Mouse (Mus musculus) liver, embryonic 15.5 days (tissue): ENCODE results near the gene Fxyd7. TPM values are rescaled to one million over a fixed set of nuclear protein-coding genes. Genes with fewer than 3 reads are reported as not detected.

ENCODE experiments used
- ATAC-seq: fragments of 200-750 bp; cut with Nextera tagmentation; 2 replicates; pipeline ENCODE4 v1.8.0; 2017; ENCODE audit warnings: moderate number of reproducible peaks, mild to moderate bottlenecking, moderate library complexity; ENCODE audit not compliant: insufficient read depth
- H3K27ac ChIP-seq: fragments of 300-500 bp; sonication (generic); replicated peaks from 2 replicates; pipeline ENCODE4 v1.5.1; 2015; ENCODE audit warnings: mild to moderate bottlenecking, inconsistent platforms
- H3K27me3 ChIP-seq: fragments of 300-500 bp; sonication (generic); 2 replicates; pipeline ENCODE4 v1.6.1; 2015; ENCODE audit warnings: mild to moderate bottlenecking, inconsistent platforms
- H3K36me3 ChIP-seq: fragments of 300-500 bp; sonication (generic); replicated peaks from 2 replicates; pipeline ENCODE4 v1.6.1; 2015; ENCODE audit warnings: moderate library complexity, mild to moderate bottlenecking, inconsistent platforms
- H3K4me1 ChIP-seq: fragments of 300-500 bp; sonication (generic); replicated peaks from 2 replicates; pipeline ENCODE4 v1.6.1; 2015; ENCODE audit warnings: inconsistent platforms
- H3K4me2 ChIP-seq: fragments of 300-500 bp; sonication (generic); 2 replicates; pipeline ENCODE4 v1.6.1; 2015; ENCODE audit warnings: moderate library complexity, mild to moderate bottlenecking, inconsistent platforms
- H3K4me3 ChIP-seq: fragments of 300-500 bp; sonication (generic); replicated peaks from 2 replicates; pipeline ENCODE4 v1.5.1; 2015; ENCODE audit warnings: mild to moderate bottlenecking, inconsistent platforms
- H3K9ac ChIP-seq: fragments of 300-500 bp; sonication (generic); 2 replicates; pipeline ENCODE4 v1.6.1; 2015; ENCODE audit warnings: moderate library complexity, mild to moderate bottlenecking, inconsistent platforms
- H3K9me3 ChIP-seq: fragments of 300-500 bp; sonication (generic); replicated peaks from 2 replicates; pipeline ENCODE4 v1.6.1; 2016; ENCODE audit warnings: inconsistent platforms
- WGBS: fragments of 180-500 bp; shearing (Covaris S2); methylation state at CpG from one replicate; pipeline ENCODE4 v1.1.7; 2015; ENCODE audit warnings: mixed read lengths; ENCODE audit not compliant: insufficient replicate concordance; 5-methylcytosine and 5-hydroxymethylcytosine counted together
- polyA plus RNA-seq: library from polyadenylated mRNA; unstranded; fragments of >200 nt; fragmentation: Nextera tagmentation; extraction: Ambion mirVana; gene quantifications from 2 replicates; pipeline ENCODE4 v1.2.1, GENCODE M21; 2015

The Fxyd7 gene
- polyA plus RNA-seq, 1 experiment from 2014 or later = 0.26 TPM

DNA sequence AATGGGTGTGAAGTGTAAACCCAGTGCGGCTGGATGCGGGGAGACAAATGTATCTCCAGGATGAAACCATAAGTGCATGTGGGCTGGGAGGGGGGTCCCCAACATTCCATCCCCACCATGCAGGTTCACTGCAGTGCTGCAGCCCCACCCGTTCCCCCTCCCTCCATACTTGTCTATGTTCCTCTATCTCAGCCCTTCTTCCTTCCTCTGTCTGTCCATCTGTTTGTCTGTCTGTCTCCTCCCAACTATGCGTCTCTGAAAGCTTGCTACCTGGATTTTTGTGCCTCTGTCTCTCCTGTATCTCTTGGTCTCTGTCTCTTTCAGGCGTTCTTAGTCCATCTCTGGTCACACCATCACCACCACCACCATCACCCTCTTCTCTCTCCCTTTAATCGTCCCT is 780 bp downstream of the Fxyd7 start:
- peaks cover 27% of the 10 kb centered on the region for H3K4me1 ChIP-seq
- H3K27me3 ChIP-seq = peaks cover 50% of the 10 kb centered on the region

DNA sequence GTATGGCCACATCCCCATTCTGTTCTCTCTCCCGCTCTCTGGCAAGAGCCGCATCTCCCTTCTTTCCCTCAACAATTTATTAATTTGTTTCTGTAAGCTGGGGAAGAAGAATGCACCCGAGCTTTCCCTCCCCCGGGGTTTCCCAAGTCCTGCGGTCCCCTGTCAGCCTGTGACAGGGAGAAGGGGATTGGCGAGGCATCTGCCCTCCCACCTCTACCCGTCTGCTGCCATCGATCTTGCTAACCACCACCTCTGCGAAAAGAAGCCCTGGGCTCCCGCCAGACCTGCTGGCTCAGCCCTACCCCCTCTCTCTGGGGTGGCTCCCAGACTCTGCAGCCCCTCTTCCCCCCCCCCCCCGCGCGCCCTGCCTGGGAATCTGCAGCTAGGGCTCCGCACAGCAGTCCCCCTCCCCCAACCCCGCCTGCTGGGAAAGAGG is 1.4 kb downstream of the Fxyd7 start:
- H3K9me3 ChIP-seq = no peaks in the 10 kb centered on the region
- H3K27ac ChIP-seq = no peak overlapping the region
- H3K4me2 ChIP-seq = no peak overlapping the region
- H3K4me3 ChIP-seq = no peak overlapping the region
- H3K27me3 ChIP-seq = peaks cover 50% of the 10 kb centered on the region
- WGBS = 4% methylated on average over 14 of the region's 15 CpGs
- H3K36me3 ChIP-seq = no peaks in the 10 kb centered on the region
- peaks cover 27% of the 10 kb centered on the region for H3K4me1 ChIP-seq
- no peak for ATAC-seq
- H3K9ac ChIP-seq = no peak overlapping the region

More for the DNA sequence above, 780 bp downstream of the Fxyd7 start:
- Histone ChIP-seq H3K4me2 (no peak overlapping the region), H3K4me3 (no peak overlapping the region), H3K9ac (no peak overlapping the region), H3K27ac (no peak overlapping the region), H3K9me3 (no peaks in the 10 kb centered on the region), H3K36me3 (no peaks in the 10 kb centered on the region)
- WGBS = 7% methylated on average over 6 of the region's 6 CpGs
- no peak for ATAC-seq

- Histone ChIP-seq H3K4me1 (peaks cover 24% of the 10 kb centered on the region), H3K9me3 (no peaks in the 10 kb centered on the region), H3K4me2 (no peak overlapping the region), H3K36me3 (no peaks in the 10 kb centered on the region), H3K9ac (no peak overlapping the region), H3K27me3 (peaks cover 54% of the 10 kb centered on the region), H3K4me3 (no peak overlapping the region), H3K27ac (no peak overlapping the region)
- no peak for ATAC-seq
- 17% methylated on average over 5 of the region's 5 CpGs for WGBS
These were observed 2.0 kb downstream of the Fxyd7 start for GRCm38 (mm10) chr7:31049135-31049845.

- ATAC-seq = no peak
- 0 out of 2 replicates have a peak, but pooled peaks cover 4% of the 10 kb centered on the region for H3K4me1 ChIP-seq
- no peak within 1 kb of the TSS for H3K9ac ChIP-seq
- no peaks in the 10 kb centered on the region for H3K36me3 ChIP-seq
- peaks cover 30% of the 10 kb centered on the region for H3K27me3 ChIP-seq
- 31% methylated on average over 10 of the region's 10 CpGs for WGBS
- H3K4me3 ChIP-seq = peak within 1 kb of the TSS; percentile 43
- no peak within 1 kb of the TSS; the same call in 1 of the 2 replicates for H3K27ac ChIP-seq
- H3K9me3 ChIP-seq = no peaks in the 10 kb centered on the region
- H3K4me2 ChIP-seq = peak within 1 kb of the TSS; percentile 52
These were observed 8.8 kb downstream of the Fxyd7 start, which contains the start of gene Fxyd5 for GRCm38 (mm10) chr7:31042431-31042910. Gene Fxyd5 (minus strand): TSS chr7:31042481.

- no peak overlapping the region for H3K9ac ChIP-seq
- H3K27ac ChIP-seq = no peak overlapping the region; the same call in 1 of the 2 replicates
- WGBS = 2% methylated on average over 28 of the region's 28 CpGs
- H3K36me3 ChIP-seq = no peaks in the 10 kb centered on the region
- H3K4me2 ChIP-seq = peak overlapping the region; percentile 52
- peak; percentile 37; the same call in 1 of the 2 replicates for ATAC-seq
- no peaks in the 10 kb centered on the region for H3K9me3 ChIP-seq
- 0 out of 2 replicates have a peak, but pooled peaks cover 4% of the 10 kb centered on the region for H3K4me1 ChIP-seq
- peak overlapping the region; percentile 43 for H3K4me3 ChIP-seq
- H3K27me3 ChIP-seq = peaks cover 30% of the 10 kb centered on the region
These were observed 9.5 kb downstream of the Fxyd7 start for GRCm38 (mm10) chr7:31041662-31042315.

- H3K9ac ChIP-seq = no peak overlapping the region
- H3K9me3 ChIP-seq = no peaks in the 10 kb centered on the region
- H3K4me2 ChIP-seq = peak overlapping the region; percentile 52
- no peaks in the 10 kb centered on the region for H3K36me3 ChIP-seq
- ATAC-seq = no peak
- H3K27me3 ChIP-seq = peaks cover 30% of the 10 kb centered on the region
- H3K27ac ChIP-seq = no peak overlapping the region
- peak overlapping the region; percentile 43 for H3K4me3 ChIP-seq
- 14% methylated on average over 8 of the region's 8 CpGs for WGBS
- 0 out of 2 replicates have a peak, but pooled peaks cover 4% of the 10 kb centered on the region for H3K4me1 ChIP-seq
These were observed 10.3 kb downstream of the Fxyd7 start for GRCm38 (mm10) chr7:31041023-31041407.

- ATAC-seq = no peak
These were observed 10.8 kb downstream of the Fxyd7 start for GRCm38 (mm10) chr7:31040281-31041022.

GRCm38 (mm10) chr7:31039011-31039410 is 12.3 kb downstream of the Fxyd7 start:
- peaks cover 9% of the 10 kb centered on the region; the same call in 1 of the 2 replicates for H3K4me1 ChIP-seq
- 73% methylated on average over 4 of the region's 4 CpGs for WGBS
- no peaks in the 10 kb centered on the region for H3K9me3 ChIP-seq
- no peak overlapping the region for H3K27ac ChIP-seq
- peaks cover 24% of the 10 kb centered on the region for H3K27me3 ChIP-seq
- H3K36me3 ChIP-seq = no peaks in the 10 kb centered on the region
- H3K4me3 ChIP-seq = no peak overlapping the region
- no peak overlapping the region for H3K9ac ChIP-seq
- ATAC-seq = no peak
- no peak overlapping the region for H3K4me2 ChIP-seq

More at GRCm38 (mm10) chr7:31040281-31041022, 10.8 kb downstream of the Fxyd7 start:
- H3K4me1 ChIP-seq = 0 out of 2 replicates have a peak, but pooled peaks cover 4% of the 10 kb centered on the region
- no peak overlapping the region for H3K27ac ChIP-seq
- no peaks in the 10 kb centered on the region for H3K9me3 ChIP-seq
- peaks cover 30% of the 10 kb centered on the region for H3K27me3 ChIP-seq
- H3K4me3 ChIP-seq = no peak overlapping the region
- H3K36me3 ChIP-seq = no peaks in the 10 kb centered on the region
- H3K4me2 ChIP-seq = 0 out of 2 replicates have a peak overlapping the region, but pooled peaks have one; percentile 52
- WGBS = 31% methylated on average over 12 of the region's 12 CpGs
- H3K9ac ChIP-seq = no peak overlapping the region

GRCm38 (mm10) chr7:31037675-31038074 is 13.6 kb downstream of the Fxyd7 start:
- H3K36me3 ChIP-seq = no peaks in the 10 kb centered on the region
- ATAC-seq = no peak
- H3K4me1 ChIP-seq = peaks cover 15% of the 10 kb centered on the region; the same call in 1 of the 2 replicates
- no peak overlapping the region for H3K27ac ChIP-seq
- peaks cover 19% of the 10 kb centered on the region for H3K27me3 ChIP-seq
- 18% methylated on average over 2 of the region's 2 CpGs for WGBS
- H3K9ac ChIP-seq = no peak overlapping the region
- H3K4me2 ChIP-seq = no peak overlapping the region
- H3K4me3 ChIP-seq = no peak overlapping the region
- no peaks in the 10 kb centered on the region for H3K9me3 ChIP-seq

DNA sequence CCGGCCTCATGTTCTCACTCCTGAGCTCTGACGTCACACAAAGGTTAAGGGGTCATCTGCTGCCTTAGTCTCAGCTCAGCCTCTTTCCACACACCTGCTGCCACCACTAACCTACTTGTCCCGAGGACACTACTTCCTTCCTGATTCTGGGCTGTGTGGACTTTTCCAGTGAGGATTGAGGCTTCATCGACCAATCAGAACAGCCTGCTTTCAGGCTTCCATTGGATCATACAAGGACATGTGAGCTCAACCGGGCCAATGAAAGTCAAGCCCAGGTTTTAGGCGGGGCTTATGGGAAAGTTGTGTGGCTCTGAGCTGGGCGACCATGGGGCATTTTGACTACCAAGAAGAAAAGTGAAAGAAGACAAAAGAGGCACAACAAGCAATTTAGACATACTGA is 14.3 kb downstream of the Fxyd7 start:
- peaks cover 16% of the 10 kb centered on the region; the same call in 1 of the 2 replicates for H3K4me1 ChIP-seq
- no peaks in the 10 kb centered on the region for H3K36me3 ChIP-seq
- H3K4me2 ChIP-seq = no peak overlapping the region
- H3K27me3 ChIP-seq = peaks cover 13% of the 10 kb centered on the region
- no peak for ATAC-seq
- no peak overlapping the region for H3K9ac ChIP-seq
- H3K9me3 ChIP-seq = no peaks in the 10 kb centered on the region
- H3K27ac ChIP-seq = no peak overlapping the region
- no peak overlapping the region for H3K4me3 ChIP-seq
- WGBS = 54% methylated on average over 7 of the region's 7 CpGs
